Mouse (Mus musculus) embryo, embryonic 10.5 days (tissue): ENCODE results near the gene Hdac10.

ENCODE experiments used
- DNase-seq: peaks from one replicate; pipeline ENCODE4 v3.0.0-alpha.2; 2015; ENCODE audit warnings: low spot score

The Hdac10 gene

DNA sequence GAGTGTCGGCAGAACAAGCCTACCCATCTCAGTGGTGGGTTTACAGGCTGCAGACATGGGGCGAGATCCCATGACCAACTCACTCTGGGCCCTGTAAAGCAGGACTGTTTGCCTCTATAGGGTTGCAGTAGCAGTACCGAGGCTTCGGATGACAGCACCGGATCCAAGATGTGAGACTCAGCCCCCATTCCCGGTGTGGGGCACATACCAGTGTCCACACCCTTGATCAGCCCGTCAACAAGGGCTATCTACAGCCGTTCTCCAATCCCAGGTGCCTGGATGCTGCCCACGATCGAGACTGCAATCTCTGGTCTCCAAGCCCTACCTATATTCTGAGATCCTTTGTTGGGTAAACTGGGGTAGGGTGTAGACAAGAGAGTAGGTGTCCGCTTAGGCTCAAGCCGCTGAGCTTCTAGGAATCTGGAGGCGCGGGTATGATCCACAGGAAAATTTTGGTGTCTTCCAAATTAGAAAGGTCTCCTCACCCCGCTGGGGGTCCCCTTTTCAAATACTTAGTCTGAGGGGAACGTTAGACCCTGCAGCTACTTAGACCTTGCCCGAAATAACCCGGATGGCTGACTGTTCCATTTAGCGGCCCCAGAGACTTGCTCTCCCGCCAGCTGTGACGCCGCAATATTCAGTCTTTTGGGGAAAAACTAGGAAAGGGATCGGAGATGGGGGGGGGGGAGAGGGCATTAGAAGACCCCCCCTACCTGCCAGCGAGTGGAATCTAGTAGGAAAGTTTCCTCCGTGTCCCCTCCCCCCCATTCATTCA is 20.2 kb upstream of the Hdac10 start:
- peak; percentile 59 for DNase-seq

DNA sequence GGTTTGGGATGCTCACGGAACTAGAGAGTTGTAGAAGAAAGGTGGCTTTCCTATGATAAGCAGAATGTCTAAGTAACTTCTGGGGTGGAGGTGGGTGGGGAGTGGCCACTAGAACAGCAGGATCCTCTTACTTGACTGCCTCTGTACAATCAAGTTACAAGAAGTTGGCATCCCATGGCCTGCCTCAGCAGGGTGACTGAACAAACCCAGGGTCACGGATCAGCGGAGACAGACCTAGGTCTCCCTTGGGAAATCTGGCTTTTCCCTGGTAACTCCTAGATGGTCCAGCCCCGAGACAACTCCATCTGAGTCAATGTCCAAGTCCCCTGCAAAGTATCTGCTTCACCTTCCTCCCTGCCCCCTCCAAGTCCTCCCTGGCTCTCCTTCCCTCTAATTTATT is 19.4 kb upstream of the Hdac10 start:
- DNase-seq: no peak

DNA sequence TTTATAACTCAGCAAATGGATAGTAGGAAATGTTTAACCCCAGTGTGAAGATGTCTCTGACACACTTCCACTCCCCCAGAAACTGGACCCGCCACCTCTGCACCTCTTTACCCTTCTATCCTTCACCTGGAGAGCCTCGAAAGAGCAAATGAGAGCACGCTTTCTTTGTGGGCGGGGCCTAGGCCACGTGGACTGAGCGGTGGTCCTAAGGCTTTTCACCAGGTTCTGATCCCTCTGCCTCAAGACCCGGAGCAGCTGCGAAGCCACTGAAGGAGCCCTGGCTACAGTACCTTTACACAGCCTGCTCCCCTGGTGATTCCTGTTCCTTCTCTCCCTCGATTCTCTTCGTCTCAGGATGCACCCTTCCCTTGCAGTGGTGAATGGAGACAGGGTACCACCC is 19.0 kb upstream of the Hdac10 start:
- DNase-seq: no peak

DNA sequence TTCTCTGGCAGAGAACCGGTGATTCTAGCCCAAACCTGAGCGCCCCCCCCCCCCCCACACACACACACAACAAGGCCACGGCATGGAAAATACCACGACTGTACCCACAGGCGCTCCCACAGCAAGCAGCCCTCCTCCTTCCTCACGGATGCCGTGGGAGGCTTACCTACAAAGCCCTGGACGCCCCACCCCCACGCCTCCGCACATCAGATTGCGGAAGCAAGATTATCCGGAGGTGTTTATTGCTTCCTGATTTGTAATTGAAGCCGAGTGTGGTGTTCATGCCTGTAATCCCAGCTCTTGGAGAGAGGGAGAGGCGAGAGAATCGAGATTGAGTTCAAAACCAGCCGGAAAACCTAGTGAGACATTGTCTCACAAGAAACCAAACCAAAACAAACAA is 18.5 kb upstream of the Hdac10 start:
- DNase-seq: peak; percentile 29

DNA sequence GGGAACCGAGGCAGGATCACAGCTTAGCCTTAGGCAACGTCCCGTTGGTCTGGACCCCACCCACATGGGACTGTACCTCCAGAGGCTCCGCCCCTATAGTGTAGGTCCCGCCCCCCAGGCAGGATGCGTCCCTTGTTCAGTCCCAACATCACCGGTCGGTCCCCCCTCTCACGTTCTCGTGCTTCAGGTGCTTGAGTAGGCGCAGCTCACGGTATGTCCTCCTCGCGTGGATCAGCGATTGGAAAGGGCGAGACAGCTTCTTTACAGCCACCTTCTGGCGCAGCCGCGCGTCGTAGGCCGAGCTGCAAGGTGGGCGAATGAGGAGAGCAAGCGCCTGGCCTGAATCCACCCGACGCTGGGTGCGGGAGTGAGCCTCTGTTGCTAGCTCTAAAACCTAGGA is 18.0 kb upstream of the Hdac10 start:
- peak; percentile 64 for DNase-seq

DNA sequence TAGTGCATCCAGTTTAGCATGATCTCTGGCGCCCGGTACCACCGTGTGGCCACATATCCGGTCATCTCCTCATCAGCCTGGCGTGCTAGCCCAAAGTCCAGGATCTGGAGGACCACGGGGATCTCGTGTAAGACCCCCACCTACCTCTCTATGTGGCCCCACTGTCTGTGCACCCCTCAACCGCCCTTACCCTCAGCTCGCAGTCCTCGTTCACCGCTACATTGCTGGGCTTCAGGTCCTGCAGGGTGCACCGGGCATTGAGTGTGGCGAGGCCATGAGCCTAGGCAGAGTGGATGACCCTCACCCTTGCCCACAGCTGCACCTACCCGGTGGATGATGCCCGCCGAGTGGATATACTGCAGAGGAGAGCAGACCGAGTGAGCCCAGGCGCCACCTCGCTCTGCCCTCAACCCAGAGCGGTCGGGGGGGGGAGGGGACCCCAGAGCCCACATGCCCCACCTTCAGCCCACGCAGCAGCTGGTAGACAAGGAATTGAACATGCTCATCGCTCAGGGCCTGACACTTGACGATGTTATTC is 17.4 kb upstream of the Hdac10 start:
- no peak for DNase-seq

DNA sequence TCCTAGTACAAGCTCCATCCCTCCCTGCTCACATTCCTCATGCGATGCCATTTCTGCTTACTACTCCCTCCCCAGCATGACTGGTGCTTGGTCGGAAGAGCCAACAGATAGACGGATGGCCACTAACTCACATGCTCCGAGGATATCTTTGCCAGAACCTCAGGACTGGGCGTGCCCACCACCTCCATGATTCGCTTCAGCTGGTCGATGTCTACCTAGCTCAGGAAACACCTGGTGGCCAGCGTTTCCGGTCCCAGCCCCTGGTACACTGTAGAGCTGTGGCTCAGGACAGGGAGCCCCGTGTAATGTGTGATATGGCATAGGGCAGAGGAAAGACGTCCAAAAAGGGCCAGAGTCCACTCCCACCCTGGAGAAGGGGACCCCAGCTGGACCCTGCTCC is 16.5 kb upstream of the Hdac10 start:
- no peak for DNase-seq

DNA sequence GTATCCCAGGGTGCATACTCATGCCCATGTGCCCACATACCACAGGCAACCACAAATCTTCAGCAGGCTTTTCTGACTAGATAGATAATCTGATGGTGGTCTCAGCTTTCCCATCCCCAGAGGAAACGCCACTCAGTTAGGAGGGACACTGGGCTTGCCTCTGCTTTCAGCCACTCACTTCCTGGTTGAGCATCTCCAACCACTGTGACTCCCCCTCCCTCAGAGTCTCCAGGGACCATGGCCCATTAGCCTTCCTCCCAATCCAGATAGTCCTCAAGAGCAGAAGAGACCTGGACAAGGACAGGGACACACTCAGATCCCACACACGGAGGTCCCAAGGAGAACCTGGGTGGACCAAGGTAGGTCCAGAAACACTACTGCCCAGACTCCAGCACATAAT is 14.6 kb upstream of the Hdac10 start:
- no peak for DNase-seq

DNA sequence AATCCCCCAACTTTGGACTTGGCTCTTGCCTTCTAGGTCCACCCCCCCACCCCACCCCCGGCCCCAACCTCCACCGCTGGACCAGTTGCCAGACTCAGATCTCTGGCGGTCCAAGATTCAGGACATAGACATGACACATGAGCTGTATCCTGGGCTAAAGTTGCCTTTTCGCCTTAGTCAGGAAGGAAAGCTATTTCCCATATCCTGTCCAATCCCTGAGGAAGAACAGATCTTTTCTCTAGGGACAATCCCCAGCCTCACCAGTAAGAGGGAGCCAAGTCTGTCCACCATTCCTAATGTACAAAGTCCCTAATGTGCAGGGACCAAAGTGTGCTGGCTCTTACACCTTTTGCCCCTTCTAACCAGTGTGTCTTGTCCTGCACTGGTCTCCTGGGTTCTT is 13.4 kb upstream of the Hdac10 start:
- no peak for DNase-seq

DNA sequence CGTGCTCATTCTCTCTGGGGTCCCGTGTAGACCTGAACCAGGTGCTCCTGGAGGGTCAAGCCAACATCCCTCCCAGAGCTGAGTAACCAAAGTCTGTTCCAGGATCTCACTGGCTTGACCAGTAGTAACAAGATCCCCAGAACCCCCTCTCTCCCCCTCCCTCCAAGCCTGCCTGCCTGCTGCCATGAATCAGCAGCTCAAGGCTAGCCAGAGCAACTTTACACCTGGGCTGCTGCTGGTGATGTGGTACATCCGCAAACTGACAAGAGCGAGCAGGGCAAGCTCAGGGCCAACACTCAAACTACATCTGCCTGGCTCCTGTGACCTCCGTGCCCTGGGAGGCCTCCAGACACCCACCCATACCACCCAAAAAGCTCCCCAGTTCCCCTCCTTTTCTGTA is 12.9 kb upstream of the Hdac10 start:
- DNase-seq: peak; percentile 21

DNA sequence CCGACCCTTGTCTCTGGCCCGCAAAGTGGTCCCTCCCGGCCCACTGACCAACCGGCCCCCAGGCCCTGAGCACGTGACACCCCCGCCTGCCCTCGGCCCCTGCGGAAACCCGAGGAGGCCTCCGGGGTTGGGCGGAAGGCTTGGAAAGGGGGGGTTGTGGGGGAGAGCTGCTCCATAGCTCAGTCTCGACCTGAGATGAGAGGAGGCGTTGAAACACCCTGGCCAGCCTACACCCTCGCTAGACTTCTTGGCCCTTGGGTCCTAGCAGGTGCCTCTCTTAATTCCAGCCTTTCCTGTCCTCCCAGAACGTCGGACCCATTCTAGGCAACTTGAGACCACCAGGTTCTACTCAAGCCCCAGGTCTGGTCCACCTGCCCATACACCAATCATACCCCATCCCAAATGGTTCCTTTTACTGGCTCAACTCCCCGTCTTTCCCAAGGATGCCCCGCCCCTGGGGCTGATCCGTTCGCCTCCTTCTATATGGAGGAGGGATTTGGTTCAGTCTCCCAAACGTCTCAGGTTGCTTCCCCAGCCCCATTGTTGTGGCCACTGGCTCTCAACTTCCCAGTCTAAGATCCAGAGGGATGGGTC is 12.3 kb upstream of the Hdac10 start, which contains the start of gene Mapk12:
Gene Mapk12, minus strand, starts transcription at position 45 of the 594 bp plus-strand sequence.
- DNase-seq: peak; percentile 83

DNA sequence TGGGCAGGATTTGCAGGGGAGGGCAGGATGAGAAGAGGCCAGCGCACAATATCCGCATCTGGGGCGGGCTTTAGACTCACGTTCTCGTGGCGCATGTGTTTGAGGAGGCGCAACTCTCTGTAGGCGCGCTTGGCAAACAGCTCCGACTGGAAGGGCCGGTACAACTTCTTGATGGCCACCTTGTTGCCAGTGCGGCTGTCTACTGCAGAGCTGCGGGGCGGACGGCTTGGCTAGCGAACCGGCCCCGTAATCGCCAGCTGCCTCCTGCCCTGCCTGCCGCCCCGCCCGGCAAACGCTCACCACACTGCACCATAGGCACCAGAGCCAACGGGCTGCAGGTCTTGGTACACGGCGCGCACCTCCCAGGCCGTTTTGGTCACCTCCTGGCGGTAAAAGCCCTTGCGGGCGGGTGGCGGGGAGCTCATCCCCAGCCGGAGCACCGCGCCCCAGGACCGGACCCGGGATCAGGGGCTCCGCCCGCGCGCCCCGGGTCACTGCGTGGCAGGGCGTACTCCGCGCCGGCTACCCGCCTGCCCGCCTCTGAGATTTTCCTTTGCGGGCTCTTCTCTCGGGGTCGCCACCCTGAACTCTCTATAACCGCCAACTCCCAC is 11.7 kb upstream of the Hdac10 start:
- peak; percentile 61 for DNase-seq

DNA sequence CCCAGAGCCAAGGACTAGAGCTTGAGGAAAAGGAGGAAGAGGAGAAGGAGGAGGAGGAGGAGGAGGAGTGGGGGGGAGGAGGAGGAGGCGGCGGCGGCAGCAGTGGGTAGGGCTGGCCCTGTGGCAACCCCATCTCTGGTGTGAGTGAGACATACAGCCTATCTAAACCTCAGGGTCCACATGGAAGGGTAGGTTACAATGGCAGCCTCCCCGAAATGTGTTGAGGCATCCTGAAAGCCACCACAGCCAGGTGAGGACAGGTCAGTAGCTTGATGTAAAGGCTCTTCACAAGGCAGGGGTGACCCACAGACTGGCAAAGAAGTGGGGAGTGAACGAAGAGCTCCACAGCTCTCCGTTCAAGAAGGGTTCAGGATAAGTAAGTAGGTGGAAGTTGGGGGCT is 10.0 kb upstream of the Hdac10 start:
- DNase-seq: no peak

DNA sequence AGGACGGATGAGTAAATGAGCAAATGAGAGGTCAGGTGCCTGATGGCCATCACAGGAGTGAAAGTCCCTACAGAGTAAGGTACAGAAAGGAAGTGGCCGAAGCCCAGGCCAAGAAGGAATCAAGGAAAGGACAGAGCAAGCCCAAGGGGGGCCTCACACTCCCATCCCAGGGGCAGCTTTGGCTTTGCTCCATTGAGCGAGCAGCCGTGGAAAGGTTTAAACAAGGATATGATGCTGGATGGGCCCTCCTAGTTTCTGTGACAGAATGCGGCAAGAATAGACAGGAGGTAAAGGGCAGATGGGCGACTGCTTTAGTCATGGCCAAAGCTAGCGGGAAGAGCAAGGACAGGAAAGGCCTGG is 9.5 kb upstream of the Hdac10 start:
- no peak for DNase-seq

DNA sequence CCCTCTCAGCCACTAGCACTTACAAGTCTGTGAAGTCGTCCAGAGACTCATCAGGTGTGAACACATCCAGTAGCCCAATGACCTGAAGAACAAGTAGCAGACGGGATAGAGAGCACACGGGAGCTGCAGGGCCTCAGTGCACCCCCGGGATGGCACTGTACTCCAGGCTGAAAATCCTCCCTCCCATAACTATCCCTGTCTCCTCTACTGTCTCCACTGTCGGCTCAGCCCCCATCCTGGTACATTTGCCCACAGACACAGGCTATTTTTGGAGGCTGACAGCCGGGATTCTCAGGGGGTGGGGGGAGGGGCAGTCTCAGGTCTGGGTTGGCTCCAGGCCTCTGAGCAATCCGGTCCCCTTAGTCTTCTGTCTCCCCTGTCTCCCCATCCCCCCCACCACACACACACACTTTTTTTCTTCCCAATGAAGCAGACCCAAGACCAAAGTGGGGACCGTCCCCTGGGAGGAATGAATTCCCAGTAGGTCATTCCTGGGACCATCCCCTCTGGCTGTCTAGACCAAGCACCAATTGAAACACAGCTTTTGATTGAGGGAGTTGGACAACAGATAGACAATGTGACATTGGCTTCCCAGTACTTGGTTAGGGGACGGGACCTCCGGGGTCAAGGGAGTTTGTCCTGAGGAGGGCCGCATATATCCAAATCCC is 9.0 kb upstream of the Hdac10 start:
- no peak for DNase-seq

DNA sequence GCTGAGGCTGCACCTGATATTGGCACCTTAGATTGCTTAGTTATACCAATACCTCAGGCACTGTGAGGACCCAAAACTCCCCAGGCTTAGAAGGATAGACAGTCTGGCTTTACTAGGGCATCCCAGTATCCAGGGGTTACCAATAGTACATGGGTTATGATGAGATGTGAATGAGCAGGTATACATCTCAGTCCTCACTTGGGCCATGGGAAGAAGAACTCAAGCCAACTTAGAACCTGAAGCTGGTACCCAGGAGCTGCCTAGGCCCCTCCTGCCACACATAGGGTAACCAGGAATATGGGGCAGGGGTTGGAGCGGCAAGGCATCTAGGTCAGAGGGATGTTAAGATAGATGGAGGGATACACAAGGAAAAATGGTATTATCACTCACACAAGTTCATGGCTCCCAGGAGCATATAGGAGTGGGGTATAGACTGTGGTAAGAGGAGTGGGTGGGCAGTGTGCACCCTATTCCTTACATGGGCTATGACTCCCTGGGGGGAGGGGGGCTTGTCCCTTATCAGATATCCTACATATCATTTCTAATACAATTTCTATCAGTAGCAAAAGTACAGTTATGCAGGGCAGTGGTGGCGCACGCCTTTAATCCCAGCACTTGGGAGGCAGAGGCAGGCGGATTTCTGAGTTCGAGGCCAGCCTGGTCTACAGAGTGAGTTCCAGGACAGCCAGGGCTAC is 8.1 kb upstream of the Hdac10 start:
- no peak for DNase-seq

DNA sequence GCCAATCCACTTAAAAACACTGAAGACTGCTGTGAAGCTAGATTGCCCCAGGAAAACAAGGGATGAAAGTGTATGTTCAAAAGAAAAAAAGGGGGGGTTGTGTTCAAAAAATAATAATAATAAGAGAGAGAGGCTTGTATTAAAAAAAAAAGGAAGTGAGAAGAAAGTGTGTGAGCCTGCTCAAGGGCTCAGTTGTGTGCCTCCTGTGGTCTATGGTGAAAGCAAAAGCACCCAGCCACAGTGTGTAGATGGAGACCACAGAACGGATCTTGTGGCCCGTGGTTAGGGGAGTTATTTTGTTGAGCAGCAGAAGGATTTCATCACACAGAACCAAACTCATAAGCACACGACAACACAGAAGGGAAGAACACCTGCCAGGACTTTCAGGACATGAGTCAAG is 2.8 kb upstream of the Hdac10 start:
- DNase-seq: no peak

DNA sequence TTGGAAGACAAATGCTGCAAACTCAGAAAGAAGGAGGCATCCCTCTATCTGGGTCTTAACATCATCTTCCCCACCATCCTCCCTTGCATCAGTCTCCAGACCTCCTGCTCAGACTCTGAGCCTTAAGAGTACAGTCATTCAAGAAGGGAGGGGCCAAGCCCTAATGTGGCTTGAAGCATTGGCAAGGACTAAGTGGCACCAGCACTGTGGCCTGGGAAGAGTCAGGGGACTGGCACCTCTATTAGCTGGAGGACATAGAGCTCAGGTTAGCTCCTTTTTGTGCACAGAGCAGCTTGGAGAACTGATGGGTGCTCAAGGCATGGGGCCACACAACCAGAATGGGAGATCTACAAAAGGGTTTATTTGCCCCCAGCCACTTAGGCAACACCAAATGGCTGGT is 1.7 kb upstream of the Hdac10 start:
- DNase-seq: no peak

DNA sequence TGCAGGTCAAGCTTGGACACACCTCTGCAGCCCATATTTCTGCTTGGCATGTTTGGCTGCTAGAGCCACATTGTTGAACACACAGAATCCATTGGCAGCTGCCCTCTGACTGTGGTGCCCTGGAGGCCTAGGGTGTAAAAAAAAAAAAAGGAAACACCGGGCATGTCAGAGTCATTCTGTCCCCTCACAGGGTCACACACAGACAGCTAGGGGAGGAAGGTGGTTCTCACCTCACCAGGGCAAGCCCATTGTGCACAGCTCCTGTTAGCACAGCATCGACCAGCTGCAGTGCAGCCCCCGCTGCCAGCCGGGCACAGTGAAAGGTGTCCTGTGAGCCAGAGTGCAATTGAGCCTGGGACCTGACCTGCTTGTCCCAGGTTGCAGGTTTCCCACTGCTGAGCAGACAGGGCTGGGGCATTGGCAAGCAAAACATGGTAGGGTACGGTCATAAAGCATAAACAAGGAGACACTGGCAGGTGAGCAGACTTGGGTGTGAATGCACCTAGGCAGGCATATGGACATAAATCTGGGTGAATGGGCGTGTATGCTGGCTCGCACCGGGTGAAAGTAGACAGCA is 1.0 kb downstream of the Hdac10 start:
- no peak for DNase-seq

DNA sequence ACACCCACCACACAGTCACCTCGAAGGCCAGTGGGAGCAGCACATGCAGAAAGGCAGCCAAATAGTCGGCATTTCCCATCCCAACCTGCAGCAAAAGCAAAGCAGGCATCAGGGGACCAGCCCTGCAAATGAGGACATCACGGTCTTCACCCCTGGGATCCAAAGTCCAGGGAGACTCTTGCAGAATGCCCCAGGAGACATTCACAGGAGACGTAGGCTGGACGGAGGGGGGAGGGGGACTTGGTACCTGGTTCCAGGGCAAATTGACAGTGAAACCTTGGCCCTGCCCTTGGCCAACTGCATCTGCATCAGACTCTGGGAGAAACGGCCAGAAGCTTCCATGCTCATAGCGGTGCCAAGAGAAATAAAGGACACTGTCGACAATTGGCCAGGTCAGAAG is 1.9 kb downstream of the Hdac10 start:
- no peak for DNase-seq

DNA sequence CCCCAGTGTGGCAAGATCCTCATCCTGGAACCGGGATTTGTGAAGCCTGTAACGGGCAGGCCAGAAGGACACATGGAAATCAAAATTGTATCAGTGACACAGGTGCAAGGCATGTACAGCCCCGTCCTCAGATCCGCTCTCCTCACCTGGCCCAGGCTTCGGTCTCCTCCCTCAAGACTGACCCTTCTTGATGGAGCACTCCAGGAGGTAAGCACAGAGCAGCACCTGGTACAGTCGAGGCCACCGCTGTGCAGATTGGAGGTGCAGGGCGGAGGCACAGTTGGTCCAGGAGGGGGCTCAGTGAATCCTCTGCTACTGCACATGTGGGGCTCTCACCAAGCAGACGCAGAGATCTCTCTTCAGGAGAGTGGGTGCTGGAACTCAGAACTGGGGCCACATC is 3.1 kb downstream of the Hdac10 start:
- DNase-seq: no peak

DNA sequence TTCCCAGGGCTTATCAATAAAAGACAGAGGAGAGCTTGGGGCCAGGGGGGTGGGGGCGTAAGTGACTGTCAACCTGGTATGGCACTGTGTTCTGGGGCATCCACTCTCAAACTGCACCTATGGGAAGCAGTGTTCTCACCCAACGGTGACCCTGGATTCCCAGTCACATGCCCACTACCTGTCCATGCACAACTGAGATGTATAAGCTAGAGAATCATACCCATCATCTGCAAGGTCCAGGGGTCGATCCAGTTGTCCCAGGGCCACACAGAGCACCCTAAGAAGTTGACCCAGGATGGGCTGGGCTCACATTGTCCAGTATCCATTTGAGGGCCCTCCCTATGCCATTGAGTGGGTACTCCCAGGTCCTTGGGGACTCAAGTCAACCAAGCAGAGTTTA is 4.2 kb downstream of the Hdac10 start:
- DNase-seq: no peak
